Mouse (Mus musculus) neutrophil, adult 83 days (primary cell): ENCODE measurements around the gene Pou3f1. TPM values are rescaled to one million over a fixed set of nuclear protein-coding genes. Genes with fewer than 3 reads are reported as not detected.

ENCODE experiments used
- total RNA-seq, 2 experiments: library from RNA; stranded (reverse); gene quantifications; one replicate each; pipeline ENCODE4 v1.2.4; 2023

Gene Pou3f1
- total RNA-seq: not detected

DNA sequence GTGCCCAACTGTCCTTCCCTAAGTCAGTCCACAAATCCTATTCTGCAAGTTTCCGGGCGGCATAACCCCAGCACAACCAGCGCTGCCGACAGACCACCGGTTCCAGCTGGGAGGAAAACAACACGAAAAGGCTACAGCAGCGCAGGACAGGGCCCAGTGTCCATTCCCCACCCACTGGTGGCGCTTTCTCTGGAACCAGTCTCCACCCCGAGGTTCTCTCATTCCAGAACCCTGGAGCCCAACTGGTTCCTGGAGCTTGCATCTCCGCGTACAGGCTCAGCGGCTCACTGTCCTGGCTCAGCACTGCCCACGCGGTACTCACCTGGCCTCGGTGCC is at the start of gene Pou3f1:
Pou3f1 (plus strand) TSS at position 290 of the 336 bp plus-strand sequence.

GRCm38 (mm10) chr4:124610703-124611102 is 45.9 kb upstream of the Pou3f1 start, which contains the start of gene 3100002H09Rik:
Gene 3100002H09Rik, minus strand, starts transcription at chr4:124610803.

GRCm38 (mm10) chr4:124693135-124693894 is 36.7 kb downstream of the Pou3f1 start, which contains the start of gene Utp11:
Gene Utp11, minus strand, starts transcription at chr4:124693600.

GRCm38 (mm10) chr4:124700248-124700971 is 43.8 kb downstream of the Pou3f1 start, which contains the start of gene Fhl3:
Gene Fhl3, plus strand, starts transcription at chr4:124700701.

Other genes starting within 250 kb of the Pou3f1 start
- gene 3100002H09Rik, start 46.0 kb upstream of the Pou3f1 start, total RNA-seq: not detected
- 10 to 100 TPM; 12.2 to 13.3 TPM for gene Utp11, start 36.8 kb downstream of the Pou3f1 start, total RNA-seq
- 10 to 100 TPM; 26.8 to 31.2 TPM for gene Fhl3, start 43.9 kb downstream of the Pou3f1 start, total RNA-seq
- 10 to 100 TPM; 30.3 to 30.9 TPM for gene Sf3a3, start 58.0 kb downstream of the Pou3f1 start, total RNA-seq
- gene Inpp5b, start 85.0 kb downstream of the Pou3f1 start, total RNA-seq: 10 to 100 TPM; 52.4 to 63.8 TPM
- 10 to 100 TPM; 45.3 to 53.3 TPM for gene Mtf1, start 145.3 kb downstream of the Pou3f1 start, total RNA-seq
- 10 to 100 TPM; 37.5 to 40.6 TPM for gene Yrdc, start 193.9 kb downstream of the Pou3f1 start, total RNA-seq
- 10 to 100 TPM in 1 of 2 experiments, 1 to 10 TPM in 1; 8.4 to 12.8 TPM for gene 1110065P20Rik, start 194.4 kb downstream of the Pou3f1 start, total RNA-seq
- gene Maneal, start 205.4 kb downstream of the Pou3f1 start, total RNA-seq: not detected
- gene Epha10, start 224.1 kb downstream of the Pou3f1 start, total RNA-seq: under 1 TPM in 1 of 2 experiments, not detected in 1; 0.09 TPM